Mouse (Mus musculus): ENCODE data around the gene Osbpl10.
"Not testable (repeated sequence)": the region's sequence is repeated elsewhere in the genome, so short reads cannot be mapped to it uniquely, and the experiment has no call there.

Osbpl10 gene

DNA sequence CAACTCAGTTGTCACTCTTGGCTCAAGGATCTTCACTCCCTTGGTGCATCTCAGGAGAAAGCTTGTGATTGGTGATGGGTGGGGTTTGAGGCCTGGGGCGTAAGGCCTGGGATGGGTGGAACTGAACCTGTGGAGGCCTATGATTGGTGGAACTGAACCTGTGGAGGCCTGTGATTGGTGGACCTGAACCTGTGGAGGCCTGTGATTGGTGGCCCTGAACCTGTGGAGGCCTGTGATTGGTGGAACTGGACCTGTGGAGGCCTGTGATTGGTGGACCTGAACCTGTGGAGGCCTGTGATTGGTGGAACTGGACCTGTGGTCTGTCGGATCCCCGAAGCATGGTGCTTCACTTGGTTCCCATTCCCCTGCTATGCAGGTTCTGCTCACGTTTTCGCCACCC is 7.4 kb downstream of the Osbpl10 start:
- no peak for DNase-seq (ENCODE audit: low read depth)

DNA sequence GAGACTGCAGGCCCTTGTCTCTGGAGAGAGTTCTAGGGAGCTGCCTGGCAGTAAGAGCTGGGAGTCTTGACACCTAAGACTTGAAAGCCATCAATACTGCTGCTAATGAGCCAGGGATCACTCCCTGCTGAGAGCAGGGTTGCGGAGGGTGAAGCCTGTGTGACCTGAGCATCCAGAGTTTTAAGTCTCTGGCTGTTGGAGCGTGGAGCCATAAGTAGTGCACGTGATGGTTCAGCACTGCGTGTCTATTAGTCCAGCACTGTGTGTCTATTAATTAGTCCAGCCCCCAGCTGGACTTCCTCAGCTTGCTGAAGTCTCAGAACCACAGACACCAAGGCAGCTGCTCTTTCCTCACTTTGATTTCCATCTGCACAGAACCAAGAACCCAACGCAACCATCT is 8.0 kb downstream of the Osbpl10 start:
- no peak for DNase-seq (ENCODE audit: low read depth)

GRCm38 (mm10) chr9:114988029-114988428 is 9.7 kb downstream of the Osbpl10 start:
- DNase-seq (ENCODE audit: low read depth), result no peak

GRCm38 (mm10) chr9:114988610-114989327 is 10.4 kb downstream of the Osbpl10 start:
- DNase-seq (ENCODE audit: low read depth), result peak; percentile 9

GRCm38 (mm10) chr9:114990421-114990820 is 12.1 kb downstream of the Osbpl10 start:
- no peak for DNase-seq (ENCODE audit: low read depth)

- DNase-seq (ENCODE audit: low read depth), result no peak
Measured at GRCm38 (mm10) chr9:114992528-114992927, 14.2 kb downstream of the Osbpl10 start.

GRCm38 (mm10) chr9:114995250-114995649 is 16.9 kb downstream of the Osbpl10 start:
- DNase-seq (ENCODE audit: low read depth), result no peak

DNA sequence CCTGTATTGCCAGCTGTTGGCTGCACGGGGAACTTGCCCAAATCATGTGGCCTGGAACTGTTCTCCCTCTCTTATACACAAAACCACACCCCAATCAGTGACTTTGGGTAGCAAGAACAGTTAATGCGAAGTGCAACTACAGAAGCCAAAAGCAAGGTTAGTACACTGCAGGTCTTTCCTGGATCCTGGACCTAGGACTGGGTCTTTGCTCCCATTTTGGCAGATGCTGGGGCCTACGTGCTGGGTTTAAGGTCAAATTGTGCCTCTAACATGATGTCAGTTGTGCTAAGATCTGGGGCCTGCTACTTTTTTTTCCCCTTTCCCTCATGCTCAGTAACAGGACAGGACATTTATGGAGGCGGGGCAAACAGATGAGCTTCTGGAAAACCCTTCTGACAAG is 17.3 kb downstream of the Osbpl10 start:
- DNase-seq (ENCODE audit: low read depth), result no peak

DNA sequence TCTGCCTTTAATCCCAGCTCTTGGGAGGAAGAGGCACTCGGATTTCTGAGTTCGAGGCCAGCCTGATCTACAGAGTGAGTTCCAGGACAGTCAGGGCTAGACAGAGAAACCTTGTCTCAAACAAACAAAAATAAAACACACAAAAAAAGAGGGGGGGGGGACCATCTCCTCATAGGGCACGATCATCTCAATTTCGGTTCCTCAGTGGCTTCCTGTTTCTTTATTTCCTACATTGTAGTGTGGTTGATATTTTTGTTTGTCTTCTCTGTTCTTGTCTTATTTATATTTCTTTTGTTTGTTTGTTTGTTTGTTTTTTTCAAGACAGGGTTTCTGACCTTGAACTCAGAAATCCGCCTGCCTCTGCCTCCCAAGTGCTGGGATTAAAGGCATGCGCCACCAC is 18.1 kb downstream of the Osbpl10 start:
- no peak for DNase-seq (ENCODE audit: low read depth)

DNA sequence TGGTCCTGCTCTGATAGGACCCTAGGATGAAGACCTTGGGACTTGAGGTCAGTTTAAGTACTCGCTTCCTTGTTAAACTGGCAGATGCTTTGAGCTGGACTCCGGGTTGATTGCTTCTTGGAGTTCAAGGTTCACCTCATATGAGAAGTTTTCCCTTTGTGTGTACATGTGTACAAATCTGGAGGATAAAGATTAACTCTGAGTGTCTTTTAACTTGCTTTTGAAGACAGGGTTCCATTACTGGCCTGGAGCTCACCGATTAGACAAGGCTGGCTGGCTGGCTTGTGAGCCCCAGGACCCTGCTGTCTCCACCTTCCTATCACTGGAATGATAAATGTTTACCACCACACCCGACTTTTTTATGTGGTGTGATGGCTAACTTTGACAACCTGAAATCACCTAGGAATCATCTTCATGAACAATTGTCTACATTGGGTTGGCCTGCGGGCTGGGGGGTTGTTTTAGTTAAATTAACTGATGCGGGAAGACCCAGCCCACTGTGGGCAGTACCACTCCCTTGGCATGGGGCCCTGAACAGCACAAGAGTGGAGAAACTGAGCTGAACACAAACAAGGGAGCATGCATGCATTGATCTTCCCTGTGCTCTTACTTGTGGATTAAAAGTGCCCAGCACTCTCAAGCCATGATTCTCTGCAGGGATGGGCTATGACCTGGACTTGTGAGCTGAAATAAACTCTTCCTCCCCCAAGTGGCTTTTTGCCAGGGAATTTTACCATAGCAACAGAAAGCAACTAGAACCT is 20.8 kb downstream of the Osbpl10 start:
- DNase-seq (ENCODE audit: low read depth), result no peak

DNA sequence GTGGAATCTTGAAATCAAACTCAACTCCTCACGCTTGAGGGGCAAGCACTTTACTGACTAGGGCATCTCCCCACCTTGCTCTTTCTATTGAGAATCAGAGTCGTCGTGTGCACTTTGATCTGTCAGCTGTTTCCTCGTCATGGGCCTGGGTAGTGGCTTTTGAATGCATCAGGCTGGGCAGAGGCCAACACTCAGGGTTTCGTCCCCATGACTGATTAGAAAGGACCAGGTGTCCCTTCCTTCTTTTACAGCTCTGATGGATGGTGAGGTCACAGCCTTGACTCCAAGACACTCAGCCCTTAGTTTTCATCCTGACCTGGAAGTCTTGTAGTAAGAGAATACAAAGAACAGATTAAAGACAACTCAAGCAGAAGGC is 21.4 kb downstream of the Osbpl10 start:
- DNase-seq (ENCODE audit: low read depth), result no peak

DNA sequence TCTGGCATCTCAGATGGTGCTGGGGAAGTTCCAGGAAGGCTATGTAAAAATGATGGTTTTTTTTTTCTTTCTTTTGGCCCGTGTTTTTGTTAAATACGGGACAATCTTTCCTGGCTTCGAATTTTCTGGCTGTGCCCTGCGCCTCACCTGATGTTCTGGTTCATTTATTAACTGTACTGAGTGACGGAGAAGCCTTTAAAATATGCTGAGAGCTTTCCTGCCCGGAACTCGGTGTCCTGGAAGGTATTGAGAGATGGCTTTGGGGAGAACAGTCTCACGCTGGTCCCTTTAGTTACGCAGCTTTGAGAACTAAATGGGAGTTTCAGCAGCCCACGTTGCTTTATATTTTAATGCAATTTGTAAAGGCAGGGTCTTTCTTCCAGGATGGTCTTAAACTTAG is 27.1 kb downstream of the Osbpl10 start:
- peak; percentile 10 for DNase-seq (ENCODE audit: low read depth)

GRCm38 (mm10) chr9:115007776-115008175 is 29.4 kb downstream of the Osbpl10 start:
- DNase-seq (ENCODE audit: low read depth), result no peak

GRCm38 (mm10) chr9:115008194-115008593 is 29.8 kb downstream of the Osbpl10 start:
- DNase-seq (ENCODE audit: low read depth), result no peak

DNA sequence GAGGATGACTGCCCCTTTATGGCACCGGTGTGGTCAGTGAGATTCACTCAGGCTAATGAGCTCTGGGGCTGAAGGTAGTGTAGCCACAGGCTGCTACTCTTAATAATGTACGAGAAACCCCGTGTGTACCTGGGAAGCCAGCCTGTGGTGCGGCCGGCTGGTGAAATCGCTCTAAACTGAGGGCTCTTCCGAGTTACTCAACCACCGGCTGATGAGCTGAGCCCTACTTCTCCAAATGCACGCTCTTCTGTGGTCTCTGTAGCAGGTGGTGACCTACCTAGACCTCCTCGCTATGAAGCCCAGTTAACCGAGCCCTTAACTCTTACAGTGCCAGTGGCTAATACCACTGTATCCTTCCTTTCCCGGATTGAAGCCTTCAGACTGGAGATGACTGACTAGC is 34.0 kb downstream of the Osbpl10 start:
- no peak for DNase-seq (ENCODE audit: low read depth)

DNA sequence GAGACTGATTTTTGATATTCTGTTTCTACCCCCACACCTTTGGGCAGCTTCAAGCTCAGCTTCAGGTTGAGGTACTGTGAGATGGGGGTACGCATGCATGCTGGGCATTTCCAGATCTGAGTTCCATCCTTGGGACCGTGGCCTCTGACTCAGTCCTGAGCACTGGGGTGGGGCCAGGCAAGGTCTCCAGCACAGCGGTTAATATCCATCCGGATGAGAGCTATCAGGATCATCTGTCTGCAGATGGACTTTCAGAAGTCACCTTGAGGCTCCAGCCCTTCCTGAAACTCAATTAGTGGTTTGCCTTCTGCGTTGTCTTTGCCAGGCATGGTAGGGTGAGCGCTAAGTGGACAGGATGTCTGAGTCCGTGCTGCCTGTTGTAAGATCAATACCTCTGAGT is 41.8 kb downstream of the Osbpl10 start:
- DNase-seq (ENCODE audit: low read depth), result no peak

DNA sequence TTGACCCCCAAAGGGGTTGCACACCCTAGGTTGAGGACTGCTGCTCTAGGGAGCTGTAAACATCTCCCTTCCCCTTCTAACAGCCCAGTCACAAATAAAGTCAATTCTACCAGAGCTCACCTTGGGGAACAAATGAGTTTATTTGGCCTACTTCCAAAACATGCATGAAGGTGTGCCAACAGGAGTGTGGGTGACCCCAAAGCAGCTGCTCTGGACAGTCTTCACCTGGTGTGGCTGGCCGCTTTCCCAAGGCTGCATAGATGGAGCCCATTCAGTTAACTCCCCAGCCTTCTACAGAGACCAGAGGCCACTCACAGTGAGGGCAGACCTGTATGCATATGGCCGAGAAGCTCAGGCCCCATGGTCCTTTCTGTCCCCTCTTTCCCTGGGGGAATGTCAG is 43.0 kb downstream of the Osbpl10 start:
- DNase-seq (ENCODE audit: low read depth), result no peak

GRCm38 (mm10) chr9:115023137-115023536 is 44.8 kb downstream of the Osbpl10 start:
- DNase-seq (ENCODE audit: low read depth), result no peak

DNA sequence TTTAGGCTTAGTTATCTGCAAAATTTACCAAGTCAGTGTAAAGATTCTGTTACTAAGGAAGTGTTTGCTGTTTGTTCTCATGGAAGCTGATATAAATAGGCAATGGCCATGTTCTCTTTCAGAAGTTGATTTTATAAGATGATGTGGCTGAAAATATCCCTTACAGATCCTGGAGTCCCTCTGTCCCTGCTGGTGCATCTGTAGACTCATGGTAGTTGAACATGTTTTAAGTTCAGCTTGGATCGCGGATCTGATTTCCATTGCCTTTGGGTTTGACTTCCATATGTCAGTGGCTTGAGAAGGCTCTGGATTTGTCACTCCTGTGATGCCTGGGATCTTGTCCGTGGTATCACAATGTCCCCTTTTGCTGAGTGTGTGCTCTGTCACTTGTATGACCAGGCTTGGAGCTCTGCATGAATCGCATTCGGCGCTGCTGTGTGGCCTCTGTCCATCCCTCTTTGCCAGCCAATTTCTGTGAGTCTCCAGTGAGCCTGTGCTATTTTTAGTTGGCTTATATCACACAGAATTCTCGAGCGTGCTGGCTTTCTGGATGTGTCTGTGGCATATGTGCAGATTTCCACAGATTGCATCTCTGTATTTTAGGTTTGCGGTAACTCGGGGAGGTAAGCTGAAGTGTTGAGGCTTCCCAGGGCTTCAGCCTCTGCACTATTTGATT is 45.5 kb downstream of the Osbpl10 start:
- DNase-seq (ENCODE audit: low read depth), result no peak

DNA sequence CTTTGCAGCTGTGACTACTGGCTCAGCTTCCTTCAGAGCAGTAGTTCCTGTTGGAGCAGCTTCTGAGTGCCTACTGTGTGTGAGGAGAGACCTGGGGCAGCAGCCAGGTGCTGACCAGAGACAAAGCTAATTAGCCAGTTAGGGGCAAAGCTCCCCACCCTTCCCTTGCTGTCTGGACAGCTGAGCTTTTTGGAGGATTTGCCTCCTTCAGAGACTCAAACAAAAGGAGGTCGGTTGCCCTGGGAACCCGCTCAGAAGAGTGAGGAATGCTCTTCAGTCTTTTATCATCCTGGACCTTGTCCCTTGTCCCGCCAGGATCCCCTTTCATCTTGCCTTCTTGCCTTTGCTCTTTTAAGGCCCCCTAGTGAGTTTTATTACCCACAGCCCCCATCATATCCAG is 50.9 kb downstream of the Osbpl10 start:
- DNase-seq (ENCODE audit: low read depth), result no peak

- no peak for DNase-seq (ENCODE audit: low read depth)
Measured at GRCm38 (mm10) chr9:115030581-115030980, 52.2 kb downstream of the Osbpl10 start.

DNA sequence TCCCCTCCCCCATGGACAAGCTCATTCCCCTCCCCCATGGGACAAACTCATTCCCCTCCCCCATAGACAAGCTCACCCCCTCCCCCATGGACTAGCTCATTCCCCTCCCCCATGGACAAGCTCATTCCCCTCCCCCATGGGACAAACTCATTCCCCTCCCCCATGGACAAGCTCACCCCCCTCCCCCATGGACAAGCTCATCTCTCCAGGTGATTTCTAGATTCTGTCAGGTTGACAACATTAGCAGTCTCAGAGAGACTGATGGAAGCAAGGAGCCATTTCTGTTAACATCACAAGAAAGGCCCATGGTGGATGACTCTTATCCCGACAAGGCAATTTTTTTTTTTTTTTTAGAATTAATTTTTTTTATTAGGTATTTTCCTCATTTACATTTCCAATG is 52.7 kb downstream of the Osbpl10 start:
- DNase-seq (ENCODE audit: low read depth), result not testable (repeated sequence)

GRCm38 (mm10) chr9:115032786-115033185 is 54.4 kb downstream of the Osbpl10 start:
- no peak for DNase-seq (ENCODE audit: low read depth)
